Mouse (Mus musculus): ENCODE results near the gene Hist1h2bp. TPM values are rescaled to one million over a fixed set of nuclear protein-coding genes. Genes with fewer than 3 reads are reported as not detected.

The Hist1h2bp gene
- polyA plus RNA-seq, 1 experiment, result 39.3 TPM

Other genes starting within 250 kb of the Hist1h2bp start
- gene Olfr1366, start 244.7 kb upstream of the Hist1h2bp start, polyA plus RNA-seq (2012; rRNA removed), result not detected in 2 replicates
- not detected in 2 replicates for gene Olfr1535, start 227.6 kb upstream of the Hist1h2bp start, polyA plus RNA-seq (2012; rRNA removed)
- not detected in 2 replicates for gene Olfr1364, start 205.7 kb upstream of the Hist1h2bp start, polyA plus RNA-seq (2012; rRNA removed)
- not detected in 2 replicates for gene Olfr1362, start 173.4 kb upstream of the Hist1h2bp start, polyA plus RNA-seq (2012; rRNA removed)
- gene Olfr11, start 144.9 kb upstream of the Hist1h2bp start, polyA plus RNA-seq (2012; rRNA removed), result not detected in 2 replicates
- not detected in 2 replicates for gene Olfr1361, start 124.1 kb upstream of the Hist1h2bp start, polyA plus RNA-seq (2012; rRNA removed)
- not detected in 2 replicates for gene Olfr1360, start 110.1 kb upstream of the Hist1h2bp start, polyA plus RNA-seq (2012; rRNA removed)
- gene Olfr1359, start 89.3 kb upstream of the Hist1h2bp start, polyA plus RNA-seq (2012; rRNA removed), result not detected in 2 replicates
- 118 and 183 TPM in 2 replicates for gene Hist1h2bl, start 71.3 kb upstream of the Hist1h2bp start, polyA plus RNA-seq (2012; rRNA removed)
- 227 and 343 TPM in 2 replicates for gene Hist1h2ai, start 71.0 kb upstream of the Hist1h2bp start, polyA plus RNA-seq (2012; rRNA removed)
- gene Hist1h3h, start 69.8 kb upstream of the Hist1h2bp start, polyA plus RNA-seq (2012; rRNA removed), result 670 and 733 TPM in 2 replicates
- gene Hist1h2bm, start 65.4 kb upstream of the Hist1h2bp start, polyA plus RNA-seq (2012; rRNA removed), result 76.1 and 110 TPM in 2 replicates
- 60.3 and 64.6 TPM in 2 replicates for gene Hist1h4j, start 52.4 kb upstream of the Hist1h2bp start, polyA plus RNA-seq (2012; rRNA removed)
- gene Hist1h4k, start 37.0 kb upstream of the Hist1h2bp start, polyA plus RNA-seq (2012; rRNA removed), result 257 and 302 TPM in 2 replicates
- 302 and 405 TPM in 2 replicates for gene Hist1h2ak, start 33.6 kb upstream of the Hist1h2bp start, polyA plus RNA-seq (2012; rRNA removed)
- 213 and 218 TPM in 2 replicates for gene Hist1h2bn, start 33.3 kb upstream of the Hist1h2bp start, polyA plus RNA-seq (2012; rRNA removed)
- gene Hist1h1b, start 6.8 kb upstream of the Hist1h2bp start, polyA plus RNA-seq (2012; rRNA removed), result 22.4 and 28.1 TPM in 2 replicates
- 484 and 650 TPM in 2 replicates for gene Hist1h3i, start 4.1 kb upstream of the Hist1h2bp start, polyA plus RNA-seq (2012; rRNA removed)
- gene Hist1h2an, start 243 bp upstream of the Hist1h2bp start, polyA plus RNA-seq (2012; rRNA removed), result 183 and 223 TPM in 2 replicates
- gene Hist1h2bq, start 22.7 kb downstream of the Hist1h2bp start, polyA plus RNA-seq (2012; rRNA removed), result 200 and 237 TPM in 2 replicates
- gene Hist1h2ao, start 23.0 kb downstream of the Hist1h2bp start, polyA plus RNA-seq (2012; rRNA removed), result not detected in 2 replicates
- not detected in 2 replicates for gene Hist1h4m, start 24.3 kb downstream of the Hist1h2bp start, polyA plus RNA-seq (2012; rRNA removed)
- 292 and 309 TPM in 2 replicates for gene Hist1h4n, start 44.7 kb downstream of the Hist1h2bp start, polyA plus RNA-seq (2012; rRNA removed)
- gene Hist1h2ap, start 46.0 kb downstream of the Hist1h2bp start, polyA plus RNA-seq (2012; rRNA removed), result 1,785 and 6,121 TPM in 2 replicates
- gene Hist1h2br, start 46.3 kb downstream of the Hist1h2bp start, polyA plus RNA-seq (2012; rRNA removed), result 156 and 207 TPM in 2 replicates
- 1.1 and 1.6 TPM in 2 replicates for gene Zfp184, start 157.6 kb downstream of the Hist1h2bp start, polyA plus RNA-seq (2012; rRNA removed)
- 0.08 and 0.23 TPM in 2 replicates for gene Pom121l2, start 193.7 kb downstream of the Hist1h2bp start, polyA plus RNA-seq (2012; rRNA removed)
- 640 and 1,004 TPM in 2 replicates for gene Prss16, start 222.3 kb downstream of the Hist1h2bp start, polyA plus RNA-seq (2012; rRNA removed)
- 248 and 460 TPM in 2 replicates for gene Hist1h2ah, start 248.1 kb downstream of the Hist1h2bp start, polyA plus RNA-seq (2012; rRNA removed)
- gene Hist1h2bk, start 248.4 kb downstream of the Hist1h2bp start, polyA plus RNA-seq (2012; rRNA removed), result 322 and 402 TPM in 2 replicates

Measured in thymus, adult 2 months (tissue).